Mouse (Mus musculus) myocyte (in vitro differentiated cells): ENCODE data around the gene Igf2bp1. TPM values are rescaled to one million over a fixed set of nuclear protein-coding genes. Genes with fewer than 3 reads are reported as not detected.

Source experiments
- H3K27me3 ChIP-seq: one replicate; pipeline ENCODE4 v1.6.1; 2011; ENCODE audit not compliant: control insufficient read depth, insufficient read depth, insufficient read length
- H3K36me3 ChIP-seq: one replicate; pipeline ENCODE4 v1.6.1; 2011; ENCODE audit not compliant: control insufficient read depth, insufficient read depth
- H3K4me2 ChIP-seq: one replicate; pipeline ENCODE4 v1.6.1; 2011; ENCODE audit warnings: low read depth, control low read depth
- H3K4me3 ChIP-seq: one replicate; pipeline ENCODE4 v1.5.1; 2011; ENCODE audit warnings: mild to moderate bottlenecking, control low read depth, moderate library complexity
- H3K79me2 ChIP-seq: one replicate; pipeline ENCODE4 v1.6.1; 2011; ENCODE audit not compliant: control insufficient read depth, insufficient read depth
- H3ac ChIP-seq: one replicate; pipeline ENCODE4 v1.6.1; 2011; ENCODE audit not compliant: control insufficient read depth, insufficient read length
- CEBPB ChIP-seq: IDR thresholded peaks from 2 replicates; pipeline ENCODE4 v1.6.1; 2011; ENCODE audit warnings: mild to moderate bottlenecking, moderate library complexity; ENCODE audit not compliant: poor library complexity, insufficient read depth, severe bottlenecking
- E2F4 ChIP-seq: IDR thresholded peaks from one replicate; pipeline ENCODE4 v1.6.1; 2011; ENCODE audit warnings: mild to moderate bottlenecking, control low read depth, moderate library complexity; ENCODE audit not compliant: insufficient read depth
- MAX ChIP-seq: IDR thresholded peaks from one replicate; pipeline ENCODE4 v1.6.1; 2011; ENCODE audit warnings: low read depth, mild to moderate bottlenecking, control low read depth
- MYOD1 ChIP-seq, 3 experiments: IDR thresholded peaks; one replicate each; pipeline ENCODE4 v1.6.1; 2011; ENCODE audit warnings: control low read depth in 2 of 3, low read depth in 2 of 3, mild to moderate bottlenecking in 2 of 3, moderate library complexity in 1 of 3; ENCODE audit not compliant: insufficient read length in 2 of 3, control insufficient read depth in 1 of 3
- MYOG ChIP-seq, 3 experiments: IDR thresholded peaks; one replicate each; pipeline ENCODE4 v1.6.1; 2011; ENCODE audit warnings: control low read depth in 2 of 3, low read depth in 2 of 3, mild to moderate bottlenecking in 2 of 3; ENCODE audit not compliant: insufficient read length in 2 of 3, control insufficient read depth in 1 of 3, insufficient read depth in 1 of 3
- POLR2A ChIP-seq: IDR thresholded peaks from one replicate; pipeline ENCODE4 v1.6.1; 2011; ENCODE audit warnings: low read depth, mild to moderate bottlenecking, control low read depth, moderate library complexity; ENCODE audit not compliant: insufficient read length
- POLR2AphosphoS2 ChIP-seq: IDR thresholded peaks from one replicate; pipeline ENCODE4 v1.6.1; 2011; ENCODE audit warnings: low read depth, control low read depth; ENCODE audit not compliant: insufficient read length
- REST ChIP-seq: IDR thresholded peaks from one replicate; pipeline ENCODE4 v1.6.1; 2011; ENCODE audit warnings: mild to moderate bottlenecking, control low read depth, moderate library complexity; ENCODE audit not compliant: insufficient read depth, insufficient read length
- SRF ChIP-seq: IDR thresholded peaks from one replicate; pipeline ENCODE4 v1.6.1; 2011; ENCODE audit warnings: low read depth; ENCODE audit not compliant: control insufficient read depth, insufficient read length
- TCF12 ChIP-seq: IDR thresholded peaks from one replicate; pipeline ENCODE4 v1.6.1; 2011; ENCODE audit warnings: mild to moderate bottlenecking, control low read depth; ENCODE audit not compliant: poor library complexity, insufficient read depth, severe bottlenecking
- TCF3 ChIP-seq: IDR thresholded peaks from one replicate; pipeline ENCODE4 v1.6.1; 2011; ENCODE audit warnings: low read depth, control low read depth; ENCODE audit not compliant: insufficient read length
- USF1 ChIP-seq: IDR thresholded peaks from one replicate; pipeline ENCODE4 v1.6.1; 2011; ENCODE audit warnings: low read depth, mild to moderate bottlenecking, control low read depth, moderate library complexity
- polyA plus RNA-seq: library from polyadenylated mRNA; unstranded; fragments of >200 nt; fragmentation: generic; extraction: Trizol; gene quantifications from one replicate; pipeline ENCODE4 v1.2.1, GENCODE M21; 2012; ENCODE audit warnings: missing spikeins

Igf2bp1 gene
- polyA plus RNA-seq, 1 experiment = 0.30 TPM

GRCm38 (mm10) chr11:96003969-96004792 is 1.6 kb downstream of the Igf2bp1 start:
- H3K36me3 ChIP-seq = no peaks in the 10 kb centered on the region
- no peak for TF ChIP-seq POLR2A
- TF ChIP-seq E2F4 = no peak
- TF ChIP-seq USF1 = no peak
- TF ChIP-seq MYOG (IDR thresholded peaks at IDR 0.05; ENCODE audit: control insufficient read depth in 1 of 3, insufficient read depth in 1 of 3, insufficient read length in 2 of 3, low read depth in 2 of 3) = no peak
- no peak for TF ChIP-seq REST
- TF ChIP-seq MYOD1 (IDR thresholded peaks at IDR 0.05; ENCODE audit: control insufficient read depth in 1 of 3, insufficient read length in 2 of 3, low read depth in 2 of 3) = no peak
- TF ChIP-seq TCF3 = no peak
- TF ChIP-seq CEBPB = no peak
- TF ChIP-seq SRF = no peak
- H3K4me2 ChIP-seq = no peak overlapping the region
- H3K79me2 ChIP-seq = no peaks in the 10 kb centered on the region
- H3K4me3 ChIP-seq = no peak overlapping the region
- H3K27me3 ChIP-seq = peaks cover 52% of the 10 kb centered on the region
- no peak overlapping the region for H3ac ChIP-seq

- no peaks in the 10 kb centered on the region for H3K79me2 ChIP-seq
- H3K36me3 ChIP-seq = no peaks in the 10 kb centered on the region
- H3K27me3 ChIP-seq = peaks cover 54% of the 10 kb centered on the region
- H3K4me2 ChIP-seq = no peak overlapping the region
- TF ChIP-seq REST (no peak), POLR2A (no peak), TCF3 (no peak), TCF12 (no peak), MYOD1 (IDR thresholded peaks at IDR 0.05; ENCODE audit: control insufficient read depth in 1 of 3, insufficient read length in 2 of 3, low read depth in 2 of 3) (no peak), CEBPB (no peak), MYOG (IDR thresholded peaks at IDR 0.05; ENCODE audit: control insufficient read depth in 1 of 3, insufficient read depth in 1 of 3, insufficient read length in 2 of 3, low read depth in 2 of 3) (no peak), USF1 (no peak), POLR2AphosphoS2 (no peak), E2F4 (no peak), MAX (no peak)
- H3K4me3 ChIP-seq = no peak overlapping the region
- H3ac ChIP-seq = no peak overlapping the region
Measured at GRCm38 (mm10) chr11:96003100-96003900, 2.4 kb downstream of the Igf2bp1 start.

GRCm38 (mm10) chr11:95994151-95994550 is 11.6 kb downstream of the Igf2bp1 start:
- Histone ChIP-seq H3K4me2 (no peak overlapping the region), H3ac (no peak overlapping the region), H3K4me3 (no peak overlapping the region), H3K36me3 (no peaks in the 10 kb centered on the region), H3K27me3 (peaks cover 38% of the 10 kb centered on the region), H3K79me2 (no peaks in the 10 kb centered on the region)
- TF ChIP-seq POLR2A (no peak), E2F4 (no peak), POLR2AphosphoS2 (no peak), MYOD1 (IDR thresholded peaks at IDR 0.05; ENCODE audit: control insufficient read depth in 1 of 3, insufficient read length in 2 of 3, low read depth in 2 of 3) (no peak), CEBPB (no peak), MYOG (IDR thresholded peaks at IDR 0.05; ENCODE audit: control insufficient read depth in 1 of 3, insufficient read depth in 1 of 3, insufficient read length in 2 of 3, low read depth in 2 of 3) (no peak), USF1 (no peak), TCF3 (no peak), TCF12 (no peak), SRF (no peak), MAX (no peak), REST (no peak)

GRCm38 (mm10) chr11:95990886-95991708 is 14.6 kb downstream of the Igf2bp1 start:
- Histone ChIP-seq H3K4me3 (no peak overlapping the region), H3K4me2 (no peak overlapping the region), H3K27me3 (peaks cover 31% of the 10 kb centered on the region), H3K36me3 (no peaks in the 10 kb centered on the region), H3K79me2 (no peaks in the 10 kb centered on the region), H3ac (no peak overlapping the region)
- TF ChIP-seq MAX = no peak
- TF ChIP-seq POLR2AphosphoS2 = no peak
- TF ChIP-seq REST = no peak
- TF ChIP-seq USF1 = no peak
- no peak for TF ChIP-seq TCF12
- peak in 2 of 3 experiments; percentile 54 to 83 for TF ChIP-seq MYOD1 (IDR thresholded peaks at IDR 0.05; ENCODE audit: control insufficient read depth in 1 of 3, insufficient read length in 2 of 3, low read depth in 2 of 3)
- no peak for TF ChIP-seq POLR2A
- TF ChIP-seq MYOG (IDR thresholded peaks at IDR 0.05; ENCODE audit: control insufficient read depth in 1 of 3, insufficient read depth in 1 of 3, insufficient read length in 2 of 3, low read depth in 2 of 3) = peak in 2 of 3 experiments; percentile 41 to 53
- peak; percentile 4 for TF ChIP-seq TCF3
- no peak for TF ChIP-seq CEBPB
- TF ChIP-seq E2F4 = no peak
- no peak for TF ChIP-seq SRF
